In genomic region chr8:106010748-106011642, GRCm38 (mm10) we compare ENCODE assay signal across 8 mouse cellular contexts. TPM values are rescaled to one million over a fixed set of nuclear protein-coding genes. Genes with fewer than 3 reads are reported as not detected.
A peak's percentile ranks its signal among the peaks of the same experiment; 100 is the strongest.
DNase-seq lines count a peak whose midpoint lies in the region; ATAC-seq and TF ChIP-seq lines count a peak whose summit lies in the region.

No protein-coding gene starts in this region.

- peaks cover 15% of the 10 kb centered on the region for H3K4me1 ChIP-seq in embryonic facial prominence, embryonic 14.5 days (ENCODE audit: control insufficient read depth, insufficient read depth, low read length)
- peaks cover 10% of the 10 kb centered on the region for H3K4me1 ChIP-seq in limb, embryonic 14.5 days (ENCODE audit: control insufficient read depth, insufficient read depth, low read length)
- peaks cover 12% of the 10 kb centered on the region for H3K4me1 ChIP-seq in midbrain, postnatal 0 days (ENCODE audit: insufficient read depth, low read length)

- peak; percentile 93 for DNase-seq in 3T3-L1 (ENCODE audit: low read depth, low spot score)
- peak; percentile 79 to 86 for DNase-seq in adrenal gland, postnatal 4 days (ENCODE audit: low spot score in 2 of 2)
- peak; percentile 96 for DNase-seq in embryonic facial prominence, embryonic 14.5 days (ENCODE audit: low spot score)
- DNase-seq in heart, adult 8-10 months (ENCODE audit: low spot score): peak; percentile 88
- DNase-seq in kidney, adult 9 months: peak; percentile 93
- DNase-seq in limb, embryonic 14.5 days (ENCODE audit: low spot score): peak; percentile 90
- peak; percentile 96 for DNase-seq in midbrain, postnatal 0 days (ENCODE audit: low spot score)
- DNase-seq in spleen, postnatal 14 days (ENCODE audit: low spot score in 2 of 2): peak; percentile 77 to 87

- 2% methylated on average over 65 of the region's 74 CpGs for WGBS in embryonic facial prominence, embryonic 14.5 days
- 3% methylated on average over 71 of the region's 74 CpGs for WGBS in limb, embryonic 14.5 days
- WGBS in midbrain, postnatal 0 days: 2% methylated on average over 69 of the region's 74 CpGs

- peak; percentile 96 for ATAC-seq in embryonic facial prominence, embryonic 14.5 days (ENCODE audit: low read depth)
- peak; percentile 95 for ATAC-seq in limb, embryonic 14.5 days (ENCODE audit: low FRiP score, low read depth)
- peak; percentile 92 for ATAC-seq in midbrain, postnatal 0 days (ENCODE audit: low FRiP score)

- H3K27ac ChIP-seq in embryonic facial prominence, embryonic 14.5 days (replicated peaks; ENCODE audit: low read depth, low read length): no peak overlapping the region; the same call in 1 of the 2 replicates
- H3K27ac ChIP-seq in limb, embryonic 14.5 days (replicated peaks; ENCODE audit: low read depth, low read length): no peak overlapping the region
- peak overlapping the region; percentile 74 for H3K27ac ChIP-seq in midbrain, postnatal 0 days (ENCODE audit: low read depth, low read length)

- no peaks in the 10 kb centered on the region for H3K27me3 ChIP-seq in embryonic facial prominence, embryonic 14.5 days (replicated peaks; ENCODE audit: control insufficient read depth, insufficient read depth, low read length)
- H3K27me3 ChIP-seq in limb, embryonic 14.5 days (ENCODE audit: control insufficient read depth, insufficient read depth, low read length): no peaks in the 10 kb centered on the region
- no peaks in the 10 kb centered on the region for H3K27me3 ChIP-seq in midbrain, postnatal 0 days (ENCODE audit: insufficient read depth, low read length)

- H3K9ac ChIP-seq in embryonic facial prominence, embryonic 14.5 days (ENCODE audit: low read depth, low read length): peak overlapping the region; percentile 87
- peak overlapping the region; percentile 91 for H3K9ac ChIP-seq in limb, embryonic 14.5 days (ENCODE audit: low read depth, low read length, severe bottlenecking)
- peak overlapping the region; percentile 86 for H3K9ac ChIP-seq in midbrain, postnatal 0 days (replicated peaks; ENCODE audit: low read length, poor library complexity, severe bottlenecking)

- peak overlapping the region; percentile 82 for H3K4me3 ChIP-seq in embryonic facial prominence, embryonic 14.5 days (ENCODE audit: low read depth, low read length)
- H3K4me3 ChIP-seq in limb, embryonic 14.5 days (replicated peaks; ENCODE audit: low read length): peak overlapping the region; percentile 95
- peak overlapping the region; percentile 69 for H3K4me3 ChIP-seq in midbrain, postnatal 0 days (ENCODE audit: low read depth, low read length)

- peaks cover 5% of the 10 kb centered on the region for H3K36me3 ChIP-seq in embryonic facial prominence, embryonic 14.5 days (ENCODE audit: control insufficient read depth, insufficient read depth, low read length)
- H3K36me3 ChIP-seq in limb, embryonic 14.5 days (ENCODE audit: control insufficient read depth, insufficient read depth, low read length): 0 out of 2 replicates have a peak, but pooled peaks cover 4% of the 10 kb centered on the region
- H3K36me3 ChIP-seq in midbrain, postnatal 0 days (ENCODE audit: insufficient read depth, low read length): peaks cover 3% of the 10 kb centered on the region; the same call in 1 of the 2 replicates

- TF ChIP-seq CTCF in midbrain, postnatal 0 days (IDR thresholded peaks at IDR 0.05): peak; percentile 32

- peak overlapping the region; percentile 94 for H3K4me2 ChIP-seq in embryonic facial prominence, embryonic 14.5 days (ENCODE audit: low read depth, low read length)
- H3K4me2 ChIP-seq in limb, embryonic 14.5 days (replicated peaks; ENCODE audit: low read depth, low read length, severe bottlenecking): peak overlapping the region; percentile 92
- H3K4me2 ChIP-seq in midbrain, postnatal 0 days (ENCODE audit: low read depth, low read length, poor library complexity, severe bottlenecking): peak overlapping the region; percentile 99

- H3K9me3 ChIP-seq in embryonic facial prominence, embryonic 14.5 days (ENCODE audit: control insufficient read depth, low read length): no peaks in the 10 kb centered on the region
- H3K9me3 ChIP-seq in limb, embryonic 14.5 days (ENCODE audit: control insufficient read depth, low read length): no peaks in the 10 kb centered on the region
- H3K9me3 ChIP-seq in midbrain, postnatal 0 days (ENCODE audit: low read length): no peaks in the 10 kb centered on the region

- peak; percentile 77; the same call in 1 of the 2 replicates for TF ChIP-seq POLR2A in limb, embryonic 14.5 days (IDR thresholded peaks at IDR 0.05; ENCODE audit: borderline replicate concordance, extremely low read depth, insufficient read depth, insufficient read length)

RNA-seq across cellular contexts. Expression of gene Ddx28, which starts 0.7 kb away (rescaled TPM):
- 10 to 100 TPM; 15.4 to 16.2 TPM for total RNA-seq in adrenal gland, postnatal 4 days (2021)
- polyA plus RNA-seq in embryonic facial prominence, embryonic 14.5 days (2014; fragmentation: Nextera tagmentation; extraction: Ambion mirVana): 14.7 and 15.8 TPM in 2 replicates
- 10 to 100 TPM; 11.0 to 12.4 (median 11.2) TPM for total RNA-seq in heart, adult 8-10 months (2022)
- polyA plus RNA-seq in limb, embryonic 14.5 days (2012; rRNA removed): 12.9 and 14.9 TPM in 2 replicates
- 17.2 and 19.5 TPM in 2 replicates for polyA plus RNA-seq in limb, embryonic 14.5 days (2014; fragmentation: Nextera tagmentation; extraction: Ambion mirVana)
- 29.7 and 36.3 TPM in 2 replicates for total RNA-seq in midbrain, postnatal 0 days (2014; rRNA removed)
- 22.8 and 22.9 TPM in 2 replicates for polyA plus RNA-seq in midbrain, postnatal 0 days (2015; fragmentation: Nextera tagmentation; extraction: Ambion mirVana)

RNA-seq across cellular contexts. Expression of gene Dpep2nb, which starts 5.2 kb away (rescaled TPM):
- total RNA-seq in adrenal gland, postnatal 4 days (2021): not detected
- not detected in 2 replicates for polyA plus RNA-seq in embryonic facial prominence, embryonic 14.5 days (2014; fragmentation: Nextera tagmentation; extraction: Ambion mirVana)
- total RNA-seq in heart, adult 8-10 months (2022): not detected
- polyA plus RNA-seq in limb, embryonic 14.5 days (2012; rRNA removed): 0.05 TPM in 1 of 2 replicates, not detected in the other
- polyA plus RNA-seq in limb, embryonic 14.5 days (2014; fragmentation: Nextera tagmentation; extraction: Ambion mirVana): 0.17 TPM in 1 of 2 replicates, not detected in the other
- not detected in 2 replicates for total RNA-seq in midbrain, postnatal 0 days (2014; rRNA removed)
- not detected in 2 replicates for polyA plus RNA-seq in midbrain, postnatal 0 days (2015; fragmentation: Nextera tagmentation; extraction: Ambion mirVana)

RNA-seq across cellular contexts. Expression of gene Dus2, which starts 19.9 kb away (rescaled TPM):
- total RNA-seq in adrenal gland, postnatal 4 days (2021): 10 to 100 TPM; 15.0 to 15.3 TPM
- polyA plus RNA-seq in embryonic facial prominence, embryonic 14.5 days (2014; fragmentation: Nextera tagmentation; extraction: Ambion mirVana): 16.0 and 20.2 TPM in 2 replicates
- total RNA-seq in heart, adult 8-10 months (2022): 10 to 100 TPM in 1 of 4 experiments, 1 to 10 TPM in 3; 8.5 to 10.9 (median 8.7) TPM
- 24.4 and 25.6 TPM in 2 replicates for polyA plus RNA-seq in limb, embryonic 14.5 days (2012; rRNA removed)
- polyA plus RNA-seq in limb, embryonic 14.5 days (2014; fragmentation: Nextera tagmentation; extraction: Ambion mirVana): 22.4 and 25.0 TPM in 2 replicates
- total RNA-seq in midbrain, postnatal 0 days (2014; rRNA removed): 16.3 and 18.8 TPM in 2 replicates
- polyA plus RNA-seq in midbrain, postnatal 0 days (2015; fragmentation: Nextera tagmentation; extraction: Ambion mirVana): 21.3 and 22.2 TPM in 2 replicates

RNA-seq across cellular contexts. Expression of gene Dpep3, which starts 31.8 kb away (rescaled TPM):
- total RNA-seq in adrenal gland, postnatal 4 days (2021): not detected
- polyA plus RNA-seq in embryonic facial prominence, embryonic 14.5 days (2014; fragmentation: Nextera tagmentation; extraction: Ambion mirVana): not detected in 2 replicates
- total RNA-seq in heart, adult 8-10 months (2022): not detected
- not detected in 2 replicates for polyA plus RNA-seq in limb, embryonic 14.5 days (2012; rRNA removed)
- 0.11 TPM in 1 of 2 replicates, not detected in the other for polyA plus RNA-seq in limb, embryonic 14.5 days (2014; fragmentation: Nextera tagmentation; extraction: Ambion mirVana)
- not detected in 2 replicates for total RNA-seq in midbrain, postnatal 0 days (2014; rRNA removed)
- not detected in 2 replicates for polyA plus RNA-seq in midbrain, postnatal 0 days (2015; fragmentation: Nextera tagmentation; extraction: Ambion mirVana)

RNA-seq across cellular contexts. Expression of gene Slc12a4, which starts 45.1 kb away (rescaled TPM):
- total RNA-seq in adrenal gland, postnatal 4 days (2021): 10 to 100 TPM; 30.9 to 40.2 TPM
- polyA plus RNA-seq in embryonic facial prominence, embryonic 14.5 days (2014; fragmentation: Nextera tagmentation; extraction: Ambion mirVana): 42.8 and 43.9 TPM in 2 replicates
- total RNA-seq in heart, adult 8-10 months (2022): 10 to 100 TPM; 39.9 to 50.4 (median 43.5) TPM
- polyA plus RNA-seq in limb, embryonic 14.5 days (2012; rRNA removed): 116 and 135 TPM in 2 replicates
- 46.0 and 56.2 TPM in 2 replicates for polyA plus RNA-seq in limb, embryonic 14.5 days (2014; fragmentation: Nextera tagmentation; extraction: Ambion mirVana)
- 11.8 and 12.1 TPM in 2 replicates for total RNA-seq in midbrain, postnatal 0 days (2014; rRNA removed)
- polyA plus RNA-seq in midbrain, postnatal 0 days (2015; fragmentation: Nextera tagmentation; extraction: Ambion mirVana): 9.6 and 12.0 TPM in 2 replicates
